9 mouse cellular contexts compared by ENCODE assay signal in the genomic region with DNA sequence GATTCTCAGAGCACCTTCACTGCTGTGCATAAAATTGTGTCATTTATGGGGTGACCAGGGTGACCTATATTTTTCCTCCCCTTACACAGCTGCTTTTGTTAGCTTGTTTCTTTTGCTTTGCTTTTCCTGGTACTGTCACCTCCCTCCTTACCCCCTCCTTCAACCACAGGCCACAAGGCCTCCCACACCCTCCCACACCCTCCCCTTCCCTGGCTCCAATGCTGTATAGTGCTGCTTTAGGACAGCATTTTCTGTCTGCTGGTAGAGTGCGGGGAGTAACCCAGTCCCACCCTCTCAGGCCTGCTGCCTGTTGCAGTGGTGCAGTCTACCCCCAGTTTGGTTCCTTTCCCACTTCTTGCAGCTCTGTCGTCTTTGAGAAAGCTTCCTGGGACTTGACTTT.
"Had no signal": no experiment of that assay in that cellular context is flagged by ENCODE, and none has a peak within 500 bp of the region (broad histone marks: within the 10 kb centered on the region; RNA-seq: fewer than 3 reads in every experiment).

No protein-coding gene starts in this region.

- H3K9ac ChIP-seq: liver, embryonic 14.5 days; midbrain, embryonic 12.5 days had no signal

- H3K36me3 ChIP-seq: midbrain, embryonic 12.5 days had no signal

- H3K27me3 ChIP-seq: midbrain, embryonic 12.5 days had no signal

- ATAC-seq: intestine, embryonic 16.5 days; midbrain, embryonic 16.5 days had no signal

- DNase-seq: kidney, adult 8-10 months; layer of hippocampus, postnatal 36 days; lung, adult 18-20 months; right cerebral cortex, postnatal 14 days; thymus, postnatal 4 days had no signal

- H3K9me3 ChIP-seq: midbrain, embryonic 12.5 days had no signal

- H3K4me2 ChIP-seq: midbrain, embryonic 12.5 days had no signal

- H3K27ac ChIP-seq: liver, embryonic 14.5 days; midbrain, embryonic 12.5 days had no signal

- H3K4me3 ChIP-seq: midbrain, embryonic 12.5 days had no signal

- H3K4me1 ChIP-seq: midbrain, embryonic 12.5 days had no signal
